In the genomic region with DNA sequence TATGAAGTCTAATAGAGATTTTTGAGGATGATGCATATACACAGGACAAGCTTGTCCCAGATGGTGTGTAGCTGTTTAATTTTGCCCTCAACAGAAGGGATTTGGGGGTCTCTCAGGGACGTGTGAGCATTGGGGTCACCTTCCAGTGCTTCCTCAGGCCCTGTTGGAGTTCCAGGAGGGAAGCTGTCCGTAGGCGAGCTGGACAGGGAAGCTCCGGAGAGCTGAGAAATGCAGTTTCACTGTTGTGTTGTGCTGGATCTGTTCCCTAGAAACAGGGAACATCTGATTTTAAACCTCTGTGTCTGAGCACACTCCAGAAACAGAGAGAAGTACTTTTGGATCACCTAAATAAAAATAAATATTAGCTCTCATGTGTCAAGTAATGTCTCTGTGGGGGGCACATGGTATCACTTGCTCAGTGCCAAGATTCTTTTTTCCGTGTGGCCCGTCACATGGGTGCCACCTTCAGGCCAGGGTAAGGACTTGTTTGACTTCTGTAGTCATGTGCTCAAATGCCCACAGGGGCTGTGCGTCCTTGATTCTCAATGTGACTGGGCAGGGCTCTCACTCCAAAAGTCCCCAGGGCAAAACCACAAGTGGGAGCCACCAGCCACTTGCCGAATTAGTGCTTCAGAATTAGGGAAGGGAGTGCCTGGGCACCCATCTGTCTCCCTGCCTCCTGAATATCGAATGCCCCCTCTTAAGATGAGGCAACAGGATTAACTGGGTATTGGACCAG, we compare ENCODE assay signal across 8 mouse cellular contexts. TPM values are rescaled to one million over a fixed set of nuclear protein-coding genes. Genes with fewer than 3 reads are reported as not detected.
DNase-seq lines count a peak whose midpoint lies in the region; ATAC-seq and TF ChIP-seq lines count a peak whose summit lies in the region.

No protein-coding gene starts in this region.

- no peak for TF ChIP-seq CTCF in C2C12 (IDR thresholded peaks at IDR 0.05; ENCODE audit: control insufficient read depth, insufficient read depth, insufficient read length)

- peak; percentile 54 for ATAC-seq in frontal cortex, adult (ENCODE audit: low TSS enrichment)
- peak; percentile 53 for ATAC-seq in granulocyte monocyte progenitor cell, adult 5-6 weeks (replicated peaks; ENCODE audit: poor library complexity, severe bottlenecking)
- no peak for ATAC-seq in kidney, embryonic 16.5 days (ENCODE audit: low FRiP score, low TSS enrichment)

- H3K9ac ChIP-seq in kidney, embryonic 16.5 days (replicated peaks; ENCODE audit: low read length): no peak overlapping the region

- 58% methylated on average over 9 of the region's 9 CpGs for WGBS in kidney, embryonic 16.5 days

- H3K4me2 ChIP-seq in kidney, embryonic 16.5 days (replicated peaks; ENCODE audit: low read depth, low read length): no peak overlapping the region

- no peaks in the 10 kb centered on the region for H3K27me3 ChIP-seq in C2C12 (ENCODE audit: control insufficient read depth, insufficient read depth, insufficient read length)
- no peaks in the 10 kb centered on the region for H3K27me3 ChIP-seq in kidney, embryonic 16.5 days (ENCODE audit: insufficient read depth, low read length)

- H3ac ChIP-seq in C2C12 (ENCODE audit: control insufficient read depth, insufficient read length, low read depth): no peak overlapping the region

- H3K27ac ChIP-seq in kidney, embryonic 16.5 days (ENCODE audit: low read length): peak overlapping the region; percentile 76

- no peak overlapping the region for H3K4me3 ChIP-seq in C2C12 (ENCODE audit: insufficient read depth, poor library complexity, severe bottlenecking)
- H3K4me3 ChIP-seq in kidney, embryonic 16.5 days (ENCODE audit: low read length): no peak overlapping the region

- peaks cover 19% of the 10 kb centered on the region for H3K79me2 ChIP-seq in C2C12 (ENCODE audit: control insufficient read depth, insufficient read depth)

- H3K36me3 ChIP-seq in C2C12 (ENCODE audit: control insufficient read depth, insufficient read depth): no peaks in the 10 kb centered on the region
- 0 out of 2 replicates have a peak, but pooled peaks cover 4% of the 10 kb centered on the region for H3K36me3 ChIP-seq in kidney, embryonic 16.5 days (ENCODE audit: insufficient read depth, low read length)

- H3K9me3 ChIP-seq in kidney, embryonic 16.5 days (ENCODE audit: low read length): no peaks in the 10 kb centered on the region

- peaks cover 6% of the 10 kb centered on the region for H3K79me3 ChIP-seq in C2C12 (ENCODE audit: low read depth)

- peaks cover 24% of the 10 kb centered on the region for H3K4me1 ChIP-seq in kidney, embryonic 16.5 days (ENCODE audit: insufficient read depth, low read length)

- DNase-seq in frontal cortex, adult 2 months (ENCODE audit: extremely low spot score in 1 of 2, low spot score in 1 of 2): no peak
- DNase-seq in natural killer cell, adult 2 months (ENCODE audit: low spot score in 2 of 2): no peak
- no peak for DNase-seq in right cerebral cortex, postnatal 4 days
- DNase-seq in gastrocnemius, postnatal 4 days (ENCODE audit: low spot score in 2 of 2): no peak

TF ChIP-seq in C2C12, 6 proteins besides CTCF, POLR2A, EP300 and RAD21:
- TF ChIP-seq MAX (IDR thresholded peaks at IDR 0.05): peak; percentile 48
- peak; percentile 53 for TF ChIP-seq USF1 (IDR thresholded peaks at IDR 0.05; ENCODE audit: low read depth)
- no peak for TF ChIP-seq MYOD1 (IDR thresholded peaks at IDR 0.05; ENCODE audit: control insufficient read depth, insufficient read length, low read depth)

RNA-seq across cellular contexts. Expression of a gene that starts 7.4 kb away (rescaled TPM):
- polyA plus RNA-seq in frontal cortex, adult 2 months (2012; rRNA removed): 9.1 and 10.0 TPM in 2 replicates
- polyA plus RNA-seq in C2C12 (2012; fragmentation: generic; extraction: Trizol): 14.0 TPM
- 0.19 TPM in 1 of 2 replicates, not detected in the other for total RNA-seq in granulocyte monocyte progenitor cell, adult 5-6 weeks (2014; fragmentation: Nextera tagmentation)
- total RNA-seq in granulocyte monocyte progenitor cell, adult 5-6 weeks (2017): 0.26 and 0.43 TPM in 2 replicates
- 16.5 and 18.0 TPM in 2 replicates for polyA plus RNA-seq in kidney, embryonic 16.5 days (2015; fragmentation: Nextera tagmentation; extraction: Ambion mirVana)
- 10 to 100 TPM; 48.3 to 56.3 TPM for total RNA-seq in gastrocnemius, postnatal 4 days (2021)

RNA-seq across cellular contexts. Expression of a gene that starts 11.0 kb away (rescaled TPM):
- polyA plus RNA-seq in frontal cortex, adult 2 months (2012; rRNA removed): 6.2 and 8.3 TPM in 2 replicates
- polyA plus RNA-seq in C2C12 (2012; fragmentation: generic; extraction: Trizol): 4.0 TPM
- total RNA-seq in granulocyte monocyte progenitor cell, adult 5-6 weeks (2014; fragmentation: Nextera tagmentation): 9.0 and 11.9 TPM in 2 replicates
- total RNA-seq in granulocyte monocyte progenitor cell, adult 5-6 weeks (2017): 20.7 and 35.7 TPM in 2 replicates
- 3.4 and 11.5 TPM in 2 replicates for polyA plus RNA-seq in kidney, embryonic 16.5 days (2015; fragmentation: Nextera tagmentation; extraction: Ambion mirVana)
- total RNA-seq in gastrocnemius, postnatal 4 days (2021): 1 to 10 TPM; 1.1 to 1.3 TPM
